Mouse (Mus musculus) lung, embryonic 14.5 days (tissue): ENCODE results near the gene Zdhhc7. TPM values are rescaled to one million over a fixed set of nuclear protein-coding genes. Genes with fewer than 3 reads are reported as not detected.
A peak's percentile ranks its signal among the peaks of the same experiment; 100 is the strongest.

Source experiments
- ATAC-seq: fragments of 200-750 bp; cut with Nextera tagmentation; 2 replicates; pipeline ENCODE4 v1.8.0; 2017; ENCODE audit warnings: mild to moderate bottlenecking, moderate TSS enrichment, moderate library complexity; ENCODE audit not compliant: insufficient read depth
- DNase-seq: peaks from one replicate; pipeline ENCODE4 v3.0.0-alpha.2; 2015
- H3K27ac ChIP-seq: fragments of 300-500 bp; sonication (generic); 2 replicates; pipeline ENCODE4 v1.5.1; 2014; ENCODE audit warnings: low read depth, mild to moderate bottlenecking, moderate library complexity
- H3K27me3 ChIP-seq: fragments of 300-500 bp; sonication (generic); 2 replicates; pipeline ENCODE4 v1.6.1; 2014; ENCODE audit warnings: low read length, control low read depth; ENCODE audit not compliant: insufficient read depth
- H3K36me3 ChIP-seq: fragments of 300-500 bp; sonication (generic); 2 replicates; pipeline ENCODE4 v1.6.1; 2014; ENCODE audit warnings: control low read depth; ENCODE audit not compliant: insufficient read depth
- H3K4me1 ChIP-seq: fragments of 300-500 bp; sonication (generic); 2 replicates; pipeline ENCODE4 v1.6.1; 2014; ENCODE audit warnings: antibody characterized with exemption, control low read depth; ENCODE audit not compliant: insufficient read depth
- H3K4me2 ChIP-seq: fragments of 300-500 bp; sonication (generic); 2 replicates; pipeline ENCODE4 v1.6.1; 2014; ENCODE audit warnings: mild to moderate bottlenecking
- H3K4me3 ChIP-seq: fragments of 300-500 bp; sonication (generic); 2 replicates; pipeline ENCODE4 v1.5.1; 2014; ENCODE audit warnings: low read depth, low read length
- H3K9ac ChIP-seq: fragments of 300-500 bp; sonication (generic); 2 replicates; pipeline ENCODE4 v1.6.1; 2014
- H3K9me3 ChIP-seq: fragments of 300-500 bp; sonication (generic); 2 replicates; pipeline ENCODE4 v1.6.1; 2016; ENCODE audit warnings: low read depth, low read length, control low read depth
- CTCF ChIP-seq: IDR thresholded peaks from 2 replicates; pipeline ENCODE4 v1.5.1; 2016; ENCODE audit warnings: antibody characterized with exemption, low read depth
- WGBS: fragments of 180-500 bp; shearing (Covaris S2); extraction: QIAGEN DNeasy Blood & Tissue Kit; methylation state at CpG from one replicate; pipeline ENCODE4 v1.1.7; 2014; 5-methylcytosine and 5-hydroxymethylcytosine counted together
- polyA plus RNA-seq: library from polyadenylated mRNA; unstranded; fragments of >200 nt; fragmentation: Nextera tagmentation; extraction: Ambion mirVana; gene quantifications from 2 replicates; pipeline ENCODE4 v1.2.1, GENCODE M21; 2014

Zdhhc7 gene
- polyA plus RNA-seq, 1 experiment from 2014 or later, result 37.5 TPM

GRCm38 (mm10) chr8:120038741-120039140 is 62.5 kb downstream of the Zdhhc7 start:
- no peak for ATAC-seq
- 92% methylated on average over 12 of the region's 12 CpGs for WGBS

GRCm38 (mm10) chr8:120037611-120038010 is 63.7 kb downstream of the Zdhhc7 start:
- Histone ChIP-seq H3K9me3 (no peaks in the 10 kb centered on the region), H3K4me2 (no peak overlapping the region), H3K27me3 (no peaks in the 10 kb centered on the region), H3K36me3 (no peaks in the 10 kb centered on the region), H3K27ac (no peak overlapping the region), H3K4me3 (no peak overlapping the region), H3K4me1 (no peaks in the 10 kb centered on the region), H3K9ac (no peak overlapping the region)
- 78% methylated on average over 8 of the region's 8 CpGs for WGBS
- ATAC-seq (no peak), DNase-seq (no peak)
- no peak for TF ChIP-seq CTCF

More at GRCm38 (mm10) chr8:120038741-120039140, 62.5 kb downstream of the Zdhhc7 start:
- H3K27me3 ChIP-seq, result no peaks in the 10 kb centered on the region
- H3K9me3 ChIP-seq, result no peaks in the 10 kb centered on the region
- no peaks in the 10 kb centered on the region for H3K4me1 ChIP-seq
- no peak overlapping the region for H3K4me2 ChIP-seq
- H3K4me3 ChIP-seq, result no peak overlapping the region
- no peak overlapping the region for H3K27ac ChIP-seq
- no peaks in the 10 kb centered on the region for H3K36me3 ChIP-seq
- DNase-seq, result no peak
- no peak overlapping the region for H3K9ac ChIP-seq
- TF ChIP-seq CTCF, result no peak

- TF ChIP-seq CTCF, result no peak
- no peak overlapping the region for H3K4me3 ChIP-seq
- H3K27me3 ChIP-seq, result no peaks in the 10 kb centered on the region
- no peak overlapping the region for H3K4me2 ChIP-seq
- ATAC-seq (no peak), DNase-seq (peak; percentile 37)
- WGBS, result 68% methylated on average over 15 of the region's 15 CpGs
- H3K36me3 ChIP-seq, result no peaks in the 10 kb centered on the region
- no peak overlapping the region for H3K9ac ChIP-seq
- no peaks in the 10 kb centered on the region for H3K4me1 ChIP-seq
- H3K9me3 ChIP-seq, result no peaks in the 10 kb centered on the region
- no peak overlapping the region for H3K27ac ChIP-seq
These were observed 64.1 kb downstream of the Zdhhc7 start for GRCm38 (mm10) chr8:120037199-120037598.

- ATAC-seq (no peak), DNase-seq (no peak)
- no peaks in the 10 kb centered on the region for H3K27me3 ChIP-seq
- H3K4me2 ChIP-seq, result no peak overlapping the region
- H3K9ac ChIP-seq, result no peak overlapping the region
- H3K4me1 ChIP-seq, result no peaks in the 10 kb centered on the region
- no peaks in the 10 kb centered on the region for H3K9me3 ChIP-seq
- no peak overlapping the region for H3K4me3 ChIP-seq
- H3K36me3 ChIP-seq, result no peaks in the 10 kb centered on the region
- no peak overlapping the region for H3K27ac ChIP-seq
- WGBS, result 68% methylated on average over 4 of the region's 4 CpGs
- TF ChIP-seq CTCF, result no peak
These were observed 64.7 kb downstream of the Zdhhc7 start for GRCm38 (mm10) chr8:120036578-120036977.

GRCm38 (mm10) chr8:120036111-120036510 is 65.2 kb downstream of the Zdhhc7 start:
- no peak overlapping the region for H3K27ac ChIP-seq
- no peak for TF ChIP-seq CTCF
- ATAC-seq, result no peak
- H3K4me2 ChIP-seq, result no peak overlapping the region
- no peaks in the 10 kb centered on the region for H3K9me3 ChIP-seq
- H3K27me3 ChIP-seq, result no peaks in the 10 kb centered on the region
- H3K36me3 ChIP-seq, result no peaks in the 10 kb centered on the region
- no peak overlapping the region for H3K9ac ChIP-seq
- WGBS, result 17% methylated on average over 9 of the region's 9 CpGs
- DNase-seq, result no peak
- H3K4me1 ChIP-seq, result no peaks in the 10 kb centered on the region
- H3K4me3 ChIP-seq, result no peak overlapping the region

GRCm38 (mm10) chr8:120034471-120034870 is 66.8 kb downstream of the Zdhhc7 start:
- no peak for ATAC-seq

GRCm38 (mm10) chr8:120032549-120033208 is 68.6 kb downstream of the Zdhhc7 start:
- Histone ChIP-seq H3K27ac (no peak overlapping the region), H3K4me3 (no peak overlapping the region), H3K9ac (no peak overlapping the region), H3K27me3 (no peaks in the 10 kb centered on the region), H3K36me3 (no peaks in the 10 kb centered on the region), H3K4me2 (no peak overlapping the region), H3K9me3 (no peaks in the 10 kb centered on the region), H3K4me1 (0 out of 2 replicates have a peak, but pooled peaks cover 3% of the 10 kb centered on the region)
- DNase-seq (no peak), ATAC-seq (no peak)
- no peak for TF ChIP-seq CTCF
- 92% methylated on average over 5 of the region's 5 CpGs for WGBS

More at GRCm38 (mm10) chr8:120034471-120034870, 66.8 kb downstream of the Zdhhc7 start:
- WGBS, result 34% methylated on average over 6 of the region's 6 CpGs
- Histone ChIP-seq H3K4me1 (0 out of 2 replicates have a peak, but pooled peaks cover 3% of the 10 kb centered on the region), H3K4me3 (no peak overlapping the region), H3K36me3 (no peaks in the 10 kb centered on the region), H3K9me3 (no peaks in the 10 kb centered on the region), H3K4me2 (no peak overlapping the region), H3K27me3 (no peaks in the 10 kb centered on the region), H3K9ac (no peak overlapping the region), H3K27ac (no peak overlapping the region)
- TF ChIP-seq CTCF, result no peak
- no peak for DNase-seq

Other genes with a start within 250 kb of the Zdhhc7 start
- 11.5 and 11.8 TPM in 2 replicates for gene Klhl36, start 239.2 kb downstream of the Zdhhc7 start, polyA plus RNA-seq
- gene Usp10, start 191.1 kb downstream of the Zdhhc7 start, polyA plus RNA-seq, result 142 and 155 TPM in 2 replicates
- gene Gm20388, start 190.6 kb downstream of the Zdhhc7 start, polyA plus RNA-seq, result not detected in 2 replicates
- gene Crispld2, start 109.0 kb downstream of the Zdhhc7 start, polyA plus RNA-seq, result 4.4 and 4.9 TPM in 2 replicates
- gene 6430548M08Rik, start 12.7 kb upstream of the Zdhhc7 start, polyA plus RNA-seq, result 7.1 and 8.0 TPM in 2 replicates
- not detected in 2 replicates for gene Fam92b, start 76.0 kb upstream of the Zdhhc7 start, polyA plus RNA-seq
- gene Gse1, start 127.0 kb upstream of the Zdhhc7 start, polyA plus RNA-seq, result 12.7 and 14.3 TPM in 2 replicates